Mouse (Mus musculus) T-helper 2 cell (primary cell): Measurements from ENCODE around the gene Rnf5.

ENCODE experiments used
- in situ Hi-C: fragments of 300-600 bp; cut with MboI, MseI; formaldehyde crosslinking; loops from one replicate; pipeline ENCODE4 v1.15.1; 2025; ENCODE audit warnings: high pct_unique_total_duplicates

Rnf5 gene

DNA sequence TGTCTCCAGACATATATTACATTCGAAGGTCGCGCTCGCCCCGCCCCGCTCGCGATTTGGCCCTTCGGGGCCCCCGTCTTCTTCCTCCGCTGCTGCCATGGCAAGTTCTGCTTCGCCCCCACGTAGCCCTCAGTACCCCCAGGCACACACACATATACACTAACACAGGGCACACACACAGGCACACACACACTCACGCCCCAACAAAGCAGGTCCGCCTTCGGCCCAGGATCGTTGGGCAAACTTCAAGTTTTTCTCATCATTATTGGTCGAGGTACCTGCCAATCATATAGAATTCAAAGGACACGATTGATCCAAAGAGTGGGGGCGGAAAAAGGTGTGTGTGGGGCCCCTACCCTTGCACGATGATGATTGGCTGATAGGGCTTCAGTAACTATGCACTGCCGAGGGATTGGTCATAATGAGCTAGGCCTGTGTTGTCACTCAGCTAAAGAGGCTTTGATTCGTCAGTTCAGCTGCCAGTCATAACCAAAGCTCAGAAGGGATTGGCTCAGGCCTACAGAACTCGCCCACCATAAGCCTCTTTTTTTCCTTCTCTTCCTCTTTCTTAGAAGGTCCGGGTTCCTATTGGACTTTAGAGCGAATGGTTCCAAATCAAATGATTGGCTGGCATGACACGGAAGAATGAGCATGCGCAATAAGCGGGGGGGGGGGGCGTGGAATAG is at the start of gene Rnf5:
Gene Rnf5 (minus strand): TSS at position 316 of the 686 bp plus-strand sequence.
- in situ Hi-C loops: no loop called here

DNA sequence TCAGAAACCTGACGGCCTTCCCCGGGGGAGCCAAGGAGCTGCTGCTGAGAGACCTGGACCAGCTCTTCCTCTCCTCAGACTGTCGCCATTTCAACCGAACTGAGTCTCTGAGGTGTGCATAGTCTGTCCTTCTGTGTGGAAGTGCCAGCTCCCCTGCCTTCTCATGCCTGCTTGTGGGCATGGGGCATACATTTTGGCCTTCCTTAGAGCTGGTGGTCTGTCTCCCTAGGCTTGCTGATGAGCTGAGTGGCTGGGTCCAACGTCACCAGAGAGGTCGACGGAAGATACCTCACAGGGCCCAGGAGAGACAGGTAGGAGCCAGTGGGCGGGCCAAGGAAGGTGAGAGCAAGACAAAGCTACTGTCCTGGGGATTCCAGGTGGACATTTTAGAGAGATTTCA is 49.5 kb upstream of the Rnf5 start:
- in situ Hi-C loops: no loop called here

DNA sequence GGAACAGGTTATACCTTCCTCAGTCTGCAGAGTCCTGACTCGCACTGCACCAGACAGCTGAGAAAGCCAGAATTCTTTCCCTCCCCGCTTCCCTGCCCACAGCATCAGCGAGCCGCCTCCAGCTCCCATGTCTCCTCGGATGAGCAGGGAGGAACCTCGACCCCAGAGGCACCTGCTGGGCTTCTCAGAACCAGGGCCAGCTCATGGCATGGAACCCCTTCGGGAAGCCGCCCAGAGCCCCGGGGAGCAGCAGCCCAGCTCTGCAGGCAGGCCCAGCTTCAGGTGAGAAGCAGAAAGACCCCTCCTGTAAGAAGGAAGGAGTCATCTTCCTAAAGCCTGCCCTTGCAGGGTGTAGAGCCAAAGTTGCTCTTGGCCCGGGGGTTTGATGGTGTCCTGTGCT is 49.1 kb upstream of the Rnf5 start:
- in situ Hi-C loops: no loop called here

DNA sequence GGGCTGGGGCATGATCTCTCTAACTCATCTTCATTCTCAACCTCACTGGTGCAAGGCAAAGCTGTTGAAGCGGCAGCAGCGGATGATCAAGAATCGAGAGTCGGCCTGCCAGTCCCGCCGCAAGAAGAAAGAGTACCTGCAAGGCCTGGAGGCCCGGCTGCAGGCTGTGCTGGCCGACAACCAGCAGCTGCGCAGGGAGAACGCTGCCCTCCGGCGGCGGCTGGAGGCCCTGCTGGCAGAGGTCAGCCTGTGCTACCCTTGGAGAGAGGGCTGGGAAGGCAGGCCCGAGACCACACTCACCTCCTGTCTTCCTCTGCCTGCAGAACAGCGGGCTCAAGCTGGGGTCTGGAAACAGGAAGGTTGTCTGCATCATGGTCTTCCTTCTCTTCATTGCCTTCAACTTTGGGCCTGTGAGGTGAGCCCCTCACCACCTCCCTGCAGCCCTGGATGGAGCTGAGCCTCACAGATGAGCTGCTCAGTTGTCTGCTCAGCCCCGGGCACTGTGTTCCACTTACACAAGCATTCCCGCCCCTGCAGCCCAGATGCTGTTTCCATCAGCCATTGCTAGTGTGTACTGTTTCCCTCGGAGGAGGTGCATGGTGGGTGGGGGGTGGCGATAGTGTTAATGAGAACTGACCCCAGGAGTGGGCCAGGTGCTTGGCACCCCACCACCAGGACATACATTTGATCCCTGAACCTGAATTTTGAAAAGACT is 48.2 kb upstream of the Rnf5 start:
- in situ Hi-C loops: no loop called here

DNA sequence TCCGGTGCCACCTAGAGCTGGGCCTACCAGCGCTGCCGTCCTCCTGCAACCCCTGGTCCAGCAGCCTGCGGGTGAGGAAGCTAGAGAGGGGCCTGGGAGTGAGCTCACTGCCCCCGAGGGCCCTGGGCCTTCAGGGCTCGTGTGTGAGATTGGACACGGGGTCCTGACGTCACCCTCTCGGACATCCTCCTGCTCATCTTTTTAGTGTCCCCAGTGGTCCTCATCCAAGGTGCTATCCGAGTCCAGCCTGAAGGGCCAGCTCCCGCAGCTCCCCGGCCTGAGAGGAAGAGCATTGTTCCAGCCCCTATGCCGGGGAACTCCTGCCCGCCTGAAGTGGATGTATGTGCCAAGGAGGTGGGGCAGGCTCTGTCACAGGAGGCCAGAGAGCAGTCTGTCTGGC is 47.3 kb upstream of the Rnf5 start:
- in situ Hi-C loops: no loop called here

DNA sequence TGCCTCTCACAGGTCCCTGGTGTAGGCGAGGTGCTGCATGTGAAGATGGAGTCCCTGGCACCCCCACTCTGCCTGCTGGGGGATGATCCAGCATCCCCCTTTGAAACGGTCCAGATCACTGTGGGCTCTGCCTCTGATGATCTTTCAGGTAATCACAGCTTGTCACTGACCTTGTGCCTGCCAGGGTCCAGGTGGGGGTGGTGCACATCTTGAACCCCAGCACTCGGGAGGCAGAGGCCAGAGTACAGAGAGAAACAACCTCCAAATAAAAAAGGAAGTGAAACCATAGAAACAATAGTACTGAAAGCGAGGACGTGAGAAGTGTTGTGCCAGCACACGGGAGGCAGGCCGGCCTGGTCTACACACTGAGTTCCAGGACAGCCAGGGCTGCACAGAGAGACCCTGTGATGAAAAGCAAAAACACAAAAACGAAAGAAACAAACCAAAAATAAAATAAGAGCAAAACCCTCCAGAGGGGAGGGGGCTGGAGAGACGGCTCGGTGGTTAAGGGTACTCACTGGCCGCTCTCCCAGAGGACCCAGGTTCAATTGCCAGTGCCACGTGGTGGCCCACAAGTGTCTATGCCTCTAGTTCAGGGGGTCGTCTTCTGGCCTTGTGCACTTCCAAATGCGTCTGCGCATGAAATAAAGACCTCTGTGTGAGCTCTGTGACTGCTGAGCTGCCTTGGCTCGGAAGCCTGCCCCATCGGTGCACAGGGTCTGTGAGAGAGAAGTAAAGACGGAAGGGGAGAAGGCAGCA is 45.8 kb upstream of the Rnf5 start:
- in situ Hi-C loops: no loop called here

DNA sequence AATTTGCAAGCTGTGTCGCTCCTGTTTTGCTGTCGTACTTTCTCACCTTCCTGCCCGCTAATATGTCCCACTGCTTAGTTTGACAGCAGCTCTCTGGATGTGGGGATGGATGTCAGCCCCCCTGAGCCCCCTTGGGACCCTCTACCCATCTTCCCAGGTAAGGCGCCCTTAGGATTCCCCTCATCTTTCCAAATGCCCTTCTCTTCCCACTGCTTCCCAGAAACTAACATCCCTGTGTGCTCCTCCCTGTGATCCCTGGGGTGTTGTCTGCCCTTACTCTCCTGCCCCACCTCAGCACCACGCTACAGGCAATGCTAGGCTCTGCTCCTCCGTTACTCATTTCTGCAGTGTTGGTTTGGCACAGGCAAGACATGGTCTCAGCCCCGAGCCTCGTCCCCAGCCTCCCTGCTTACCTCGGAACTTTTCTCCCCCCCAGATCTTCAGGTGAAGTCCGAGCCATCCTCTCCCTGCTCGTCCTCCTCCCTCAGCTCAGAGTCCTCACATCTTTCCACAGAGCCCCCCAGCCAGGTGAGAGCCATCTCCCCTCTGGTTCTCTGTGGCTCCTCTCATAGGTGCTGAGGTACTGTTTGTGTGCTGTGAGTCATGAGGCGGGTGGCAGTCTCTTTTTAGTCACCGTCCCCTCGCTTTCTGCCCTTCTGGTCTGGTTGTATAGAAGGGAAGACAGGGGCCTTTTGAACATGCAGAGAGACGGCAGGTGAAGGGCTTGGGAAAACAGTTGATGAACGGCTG is 44.8 kb upstream of the Rnf5 start:
- in situ Hi-C loops: no loop called here

DNA sequence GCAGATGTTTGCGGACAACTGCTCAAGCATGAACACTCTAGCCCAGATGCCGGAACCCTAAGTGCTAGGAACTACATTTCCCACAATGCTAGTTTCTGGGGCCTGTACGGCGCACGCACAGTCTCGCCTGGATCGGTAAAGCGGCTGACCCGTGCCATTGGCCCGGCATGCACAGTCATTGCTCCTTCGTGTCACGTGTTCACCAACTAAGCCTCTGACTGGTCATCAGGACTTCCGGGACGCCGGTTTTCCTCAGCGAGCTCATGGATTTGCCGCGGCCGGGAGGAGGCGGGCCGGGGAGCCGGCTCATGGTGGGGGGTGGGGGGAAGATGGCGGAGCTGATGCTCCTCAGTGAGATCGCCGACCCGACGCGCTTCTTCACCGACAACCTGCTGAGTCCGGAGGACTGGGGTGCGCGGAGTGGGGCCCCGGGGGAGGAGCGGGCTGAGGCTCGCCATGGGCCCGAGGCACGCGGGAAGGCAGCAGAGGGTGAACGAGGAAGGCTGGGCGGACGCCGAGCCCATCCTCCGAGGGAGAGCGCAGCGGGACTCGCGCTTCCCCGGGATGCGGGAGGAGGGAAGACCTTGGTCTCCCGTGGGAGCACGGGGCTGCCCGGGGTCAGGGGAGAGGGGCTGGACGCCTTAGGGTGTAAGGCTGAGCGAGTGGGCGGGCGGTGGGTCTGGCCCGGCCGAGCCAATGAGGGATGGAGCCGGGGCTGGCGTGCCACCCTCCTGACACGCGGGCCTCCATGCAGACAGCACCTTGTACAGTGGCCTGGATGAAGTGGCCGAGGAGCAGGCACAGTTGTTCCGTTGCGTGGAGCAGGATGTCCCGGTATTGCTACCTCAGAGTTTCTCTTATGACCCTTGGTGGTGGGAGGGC is 43.7 kb upstream of the Rnf5 start, which contains the start of gene Atf6b:
Gene Atf6b (plus strand): TSS at position 241 of the 882 bp plus-strand sequence.
- in situ Hi-C loops: no loop called here

DNA sequence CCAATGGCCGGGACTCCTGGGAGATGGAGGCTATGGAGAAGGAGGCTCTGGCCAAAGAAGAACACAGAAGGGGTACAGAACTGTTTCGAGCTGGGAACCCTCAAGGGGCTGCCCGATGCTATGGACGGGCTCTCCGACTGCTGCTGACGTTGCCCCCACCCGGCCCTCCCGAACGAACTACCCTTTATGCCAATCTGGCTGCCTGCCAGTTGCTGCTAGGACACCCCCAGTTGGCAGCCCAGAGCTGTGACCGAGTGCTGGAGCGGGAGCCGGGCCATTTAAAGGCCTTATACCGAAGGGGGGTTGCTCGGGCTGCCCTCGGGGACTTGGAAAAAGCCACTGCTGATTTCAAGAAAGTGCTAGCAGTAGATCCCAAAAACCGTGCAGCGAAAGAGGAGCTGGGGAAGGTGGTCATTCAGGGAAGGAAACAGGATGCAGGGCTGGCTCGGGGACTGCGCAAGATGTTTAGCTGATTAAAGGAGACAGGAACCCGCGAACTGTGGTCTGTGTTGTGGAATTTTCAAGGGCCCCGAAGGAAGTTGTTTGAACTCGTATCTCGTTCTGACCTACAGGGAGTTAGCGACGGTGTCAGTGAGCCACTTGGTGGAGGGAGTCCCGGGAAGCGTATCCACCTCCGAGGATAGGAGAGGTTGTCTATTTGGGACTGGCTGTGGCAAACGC is 42.5 kb upstream of the Rnf5 start:
- in situ Hi-C loops: no loop called here

DNA sequence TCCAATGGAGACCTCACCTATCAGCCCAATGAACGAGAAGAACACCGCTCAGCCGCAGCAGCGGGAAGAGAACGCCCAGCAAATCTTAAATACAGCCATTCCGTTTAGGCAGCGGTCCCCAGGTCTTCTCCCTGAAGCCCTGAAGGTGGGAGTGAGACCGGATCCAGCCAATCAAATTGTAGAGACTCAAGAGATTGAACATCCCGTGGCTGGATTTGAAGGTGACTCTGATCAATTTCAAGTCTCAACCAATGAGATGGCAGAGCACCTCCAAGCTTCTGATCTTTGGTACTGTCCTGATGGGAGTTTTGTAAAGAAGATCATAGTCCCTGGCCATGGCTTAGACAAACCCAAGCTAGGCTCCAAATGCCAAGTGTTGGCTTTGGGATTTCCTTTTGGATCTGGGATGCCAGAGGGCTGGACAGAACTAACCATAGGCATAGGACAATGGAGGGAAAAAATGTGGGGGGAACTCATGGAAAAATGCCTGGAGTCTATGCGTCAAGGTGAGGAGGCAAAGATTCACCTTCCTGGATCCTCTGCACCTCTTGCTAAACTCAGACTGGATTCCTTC is 41.9 kb upstream of the Rnf5 start:
- in situ Hi-C loops: no loop called here

DNA sequence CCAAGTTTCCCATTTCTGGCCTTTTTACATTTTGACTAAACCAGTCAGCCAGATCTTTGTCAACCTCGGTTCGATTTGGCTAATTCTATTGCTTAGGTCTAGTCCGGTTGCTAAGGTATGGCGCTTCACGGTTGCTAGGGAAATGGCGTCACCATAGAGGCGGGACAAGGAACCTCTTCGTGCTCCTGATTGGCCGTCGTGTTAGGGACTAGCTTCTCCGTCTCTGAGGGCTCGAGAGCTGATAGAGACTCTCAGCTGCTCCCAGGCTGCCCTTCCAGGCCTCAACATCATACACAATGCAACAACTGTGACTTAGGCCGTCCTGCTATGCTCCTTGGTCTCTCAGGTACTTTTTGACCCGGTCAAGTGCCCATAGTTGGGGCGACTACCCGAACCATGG is 41.1 kb upstream of the Rnf5 start, which contains the start of gene Fkbpl:
Gene Fkbpl (plus strand): TSS at position 157 of the 400 bp plus-strand sequence.
- in situ Hi-C loops: no loop called here

DNA sequence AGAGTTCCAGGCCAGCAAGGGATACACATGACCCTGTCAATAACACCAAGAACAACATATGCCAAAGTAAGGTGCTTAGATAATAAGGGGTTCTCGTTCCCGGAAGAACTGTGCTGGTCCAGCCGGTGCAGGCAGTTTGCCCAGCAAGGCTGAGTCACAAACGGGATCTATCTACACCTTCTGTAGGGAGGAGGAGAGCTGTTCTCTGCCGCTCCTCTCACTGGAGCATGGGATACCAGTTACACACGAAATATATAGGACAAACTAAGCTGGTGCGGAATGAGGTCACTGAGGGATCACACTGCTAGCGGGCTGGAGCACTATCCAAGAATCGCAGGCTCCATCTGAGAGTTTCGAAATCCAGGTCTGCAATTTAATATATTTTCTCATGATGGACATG is 40.5 kb upstream of the Rnf5 start:
- in situ Hi-C loops: no loop called here

DNA sequence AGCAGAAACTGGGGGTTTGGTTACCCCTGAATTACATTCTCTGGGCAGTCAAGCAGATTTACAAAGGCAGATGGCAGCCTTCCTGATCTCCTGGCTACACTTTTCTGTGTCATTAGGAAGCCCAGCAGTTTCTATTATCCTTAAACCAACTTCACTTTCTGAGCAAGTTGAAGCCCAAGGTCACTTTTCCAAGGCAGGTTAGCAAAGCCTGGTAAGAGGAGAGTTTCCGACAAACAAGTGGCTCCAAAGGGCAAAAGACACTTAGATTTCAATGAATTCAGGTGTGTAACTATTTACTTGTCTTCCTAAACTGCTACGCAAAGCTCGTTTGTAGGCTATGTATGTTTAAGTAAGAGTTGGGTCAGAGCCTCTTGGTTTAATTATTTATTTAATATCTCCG is 39.9 kb upstream of the Rnf5 start:
- in situ Hi-C loops: no loop called here

DNA sequence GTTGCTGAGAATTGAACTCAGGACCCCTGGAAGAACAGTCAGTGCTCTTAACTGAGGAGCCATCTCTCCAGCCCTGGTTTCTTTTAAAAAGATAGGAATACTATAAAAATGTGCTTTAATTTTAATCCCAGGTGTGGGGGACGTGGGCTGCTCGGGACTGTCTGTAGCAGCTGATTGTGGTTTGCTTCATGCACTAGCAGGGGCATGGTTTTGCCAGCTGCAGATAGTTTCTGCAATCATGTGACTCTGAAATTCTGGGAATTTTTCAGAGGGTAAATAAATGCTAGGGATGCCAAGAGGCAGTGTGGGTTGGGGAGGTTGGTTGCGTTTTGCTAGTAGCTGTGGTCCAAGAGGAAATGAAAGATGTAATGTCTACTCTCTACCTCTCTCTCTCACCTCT is 38.5 kb upstream of the Rnf5 start:
- in situ Hi-C loops: no loop called here

DNA sequence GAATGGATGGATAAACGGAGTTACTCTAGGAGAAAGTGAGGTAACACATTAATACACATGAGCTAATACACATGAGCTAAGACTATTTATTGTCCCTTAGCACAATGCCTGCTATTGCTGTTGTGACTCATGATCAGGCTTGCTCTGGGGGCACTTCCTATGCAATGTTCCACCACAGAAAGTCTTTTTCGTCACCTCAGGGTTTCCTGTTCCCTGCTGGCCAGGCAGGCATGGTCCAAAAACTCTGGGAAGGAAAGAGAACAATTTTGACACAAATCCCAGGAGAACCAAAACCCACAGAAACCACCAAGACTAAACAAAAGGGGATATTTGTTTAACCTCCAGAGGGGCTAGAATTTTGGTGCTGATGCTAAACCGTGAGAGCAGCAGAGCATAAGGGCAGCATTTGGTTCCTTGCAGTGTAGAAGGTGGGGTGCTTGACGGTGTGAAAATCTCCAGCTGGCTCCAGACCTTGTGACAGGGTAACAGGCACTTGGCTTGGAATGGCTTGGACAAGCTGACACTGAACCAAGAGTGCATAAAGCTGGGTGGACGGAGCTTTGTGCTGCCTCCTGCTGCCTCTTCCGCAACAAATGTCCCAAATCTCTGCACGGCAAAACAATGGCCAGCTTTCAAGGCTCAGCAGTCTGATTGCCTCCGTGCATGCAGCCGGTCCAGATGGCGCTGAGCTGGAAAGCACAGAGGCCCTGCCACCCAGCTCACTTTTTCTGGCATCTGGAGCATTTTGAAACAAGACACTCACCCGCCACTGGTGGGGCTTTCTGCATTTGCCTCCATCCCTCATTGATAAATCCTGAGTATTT is 37.5 kb upstream of the Rnf5 start:
- in situ Hi-C loops: no loop called here

DNA sequence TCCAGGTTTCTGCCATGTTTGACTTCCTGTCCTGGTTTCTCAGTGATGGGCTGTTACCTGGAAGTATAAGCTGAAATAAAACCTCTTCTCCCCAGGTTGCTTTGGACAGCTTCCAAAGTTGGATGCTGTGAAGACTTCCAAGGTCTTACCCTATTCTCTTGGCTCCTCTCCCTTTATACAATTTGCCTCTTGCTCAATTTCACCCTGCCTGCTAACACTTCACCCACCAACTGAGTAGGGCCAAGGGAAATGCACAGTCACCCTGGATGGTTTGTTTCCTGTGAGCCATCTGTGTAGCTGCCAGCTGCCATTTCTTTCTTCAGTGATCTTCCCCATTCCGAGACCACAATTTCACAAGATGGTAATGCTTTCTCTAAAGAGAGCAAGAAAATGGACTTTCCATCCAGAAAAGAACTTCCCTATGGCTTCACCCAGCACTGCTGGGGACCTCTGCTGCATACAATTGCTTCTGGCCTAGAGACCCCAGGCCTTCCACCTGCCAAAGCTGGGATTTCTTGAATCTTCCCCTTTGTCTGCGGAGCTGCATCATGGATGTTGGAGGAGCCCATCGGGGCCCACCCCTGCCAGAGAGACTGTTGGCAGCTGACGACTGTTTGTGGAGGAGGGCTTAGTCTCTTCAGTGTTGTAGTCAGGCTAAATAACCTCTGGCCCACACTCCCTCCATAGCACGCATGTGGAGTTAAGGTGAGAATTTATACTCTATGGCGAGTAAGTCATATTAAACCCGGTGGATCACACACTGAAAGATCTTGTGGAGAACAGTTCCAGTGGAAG is 36.2 kb upstream of the Rnf5 start:
- in situ Hi-C loops: loop anchor here (10.0 kb wide), 1 partner anchor 1095 kb away; no protein-coding TSS in a partner anchor

DNA sequence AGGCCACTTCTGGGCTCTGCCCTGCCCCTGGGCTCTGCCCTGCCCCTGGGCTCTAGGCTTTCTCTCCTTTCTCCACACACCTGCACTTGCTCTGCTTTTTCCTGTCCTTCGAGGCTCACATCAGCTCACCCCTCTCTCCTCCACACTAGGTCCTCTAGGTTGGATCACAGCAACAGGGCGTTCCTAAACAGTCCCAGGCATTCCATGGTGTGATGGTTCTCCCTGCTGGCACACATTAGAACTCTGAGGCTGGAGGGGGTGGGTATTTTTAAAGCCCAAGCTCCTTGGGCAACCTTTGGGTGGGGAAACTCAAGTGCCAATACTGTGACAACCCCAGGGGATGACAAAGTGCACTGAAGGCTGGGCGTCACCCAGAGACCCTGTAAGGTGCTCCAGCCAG is 34.0 kb upstream of the Rnf5 start:
- in situ Hi-C loops: loop anchor here (10.0 kb wide), 1 partner anchor 1093 kb away; no protein-coding TSS in a partner anchor

DNA sequence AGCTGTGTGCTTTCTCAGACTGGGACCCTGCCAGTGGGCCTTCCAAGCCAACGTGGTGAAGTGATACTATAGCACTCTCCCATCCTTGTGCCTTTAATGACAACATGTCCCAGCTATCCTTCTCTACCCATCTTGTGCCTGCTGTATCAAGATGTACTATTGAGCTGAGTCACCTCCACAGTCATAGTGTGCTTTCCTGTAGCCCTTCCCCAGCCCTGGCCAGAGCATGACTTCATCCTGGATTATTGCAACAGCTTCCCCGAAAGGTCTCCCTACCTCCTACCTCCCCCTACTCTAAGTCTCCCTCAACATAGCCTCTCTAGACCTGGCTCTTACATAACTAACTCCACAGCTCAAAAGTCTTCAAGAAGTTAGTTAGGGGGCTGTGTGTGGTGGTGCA is 32.2 kb upstream of the Rnf5 start:
- in situ Hi-C loops: loop anchor here (10.0 kb wide), 1 partner anchor 1091 kb away; no protein-coding TSS in a partner anchor
